Mouse (Mus musculus): Measurements from ENCODE around the gene Teddm2.

DNA sequence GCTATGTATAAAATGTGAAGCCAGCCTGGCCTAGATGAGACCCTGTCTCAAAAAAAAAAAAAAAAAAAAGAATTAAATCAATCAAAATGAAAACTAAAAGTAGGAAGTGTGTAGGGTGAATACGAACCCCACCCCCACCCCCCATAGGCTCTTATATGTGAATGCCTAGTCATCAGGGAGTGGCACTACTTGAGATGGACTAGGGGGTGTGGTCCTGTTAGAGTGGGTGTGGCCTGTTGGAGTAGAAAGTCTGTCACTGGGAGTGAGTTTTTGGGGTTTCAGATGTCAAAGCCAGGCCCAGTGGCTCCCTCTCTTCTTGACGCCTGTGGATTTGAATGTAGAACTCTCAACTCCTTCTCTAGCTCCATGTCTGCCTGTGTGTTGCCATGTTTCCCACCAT is 37.0 kb upstream of the Teddm2 start:
- TF ChIP-seq CTCF (conservative IDR thresholded peaks at IDR 0.05; ENCODE audit: insufficient read depth, insufficient read length, low read depth, low read length): no peak
- TF ChIP-seq POLR2A (IDR thresholded peaks at IDR 0.05; ENCODE audit: low read depth, low read length): no peak
